In genomic region chr12:54859531-54859930, GRCm38 (mm10) we compare ENCODE assay signal across 8 mouse cellular contexts. TPM values are rescaled to one million over a fixed set of nuclear protein-coding genes. Genes with fewer than 3 reads are reported as not detected.
A peak's percentile ranks its signal among the peaks of the same experiment; 100 is the strongest.
DNase-seq lines count a peak whose midpoint lies in the region; ATAC-seq and TF ChIP-seq lines count a peak whose summit lies in the region.

No protein-coding gene starts in this region.

- no peaks in the 10 kb centered on the region for H3K9me3 ChIP-seq in heart, embryonic 10.5 days
- no peaks in the 10 kb centered on the region for H3K9me3 ChIP-seq in midbrain, postnatal 0 days (ENCODE audit: low read length)
- H3K9me3 ChIP-seq in midbrain, embryonic 10.5 days (replicated peaks), result no peaks in the 10 kb centered on the region
- H3K9me3 ChIP-seq in heart, embryonic 14.5 days (ENCODE audit: control insufficient read depth, low read length), result no peaks in the 10 kb centered on the region
- no peaks in the 10 kb centered on the region for H3K9me3 ChIP-seq in stomach, embryonic 16.5 days (replicated peaks; ENCODE audit: control insufficient read depth, low read length)

- H3K4me1 ChIP-seq in heart, adult 2 months (ENCODE audit: control insufficient read depth, insufficient read depth, low read length), result peaks cover 4% of the 10 kb centered on the region
- H3K4me1 ChIP-seq in heart, embryonic 10.5 days, result peaks cover 24% of the 10 kb centered on the region; the same call in 1 of the 2 replicates
- H3K4me1 ChIP-seq in midbrain, postnatal 0 days (ENCODE audit: insufficient read depth, low read length), result no peaks in the 10 kb centered on the region
- peaks cover 21% of the 10 kb centered on the region for H3K4me1 ChIP-seq in midbrain, embryonic 10.5 days
- H3K4me1 ChIP-seq in heart, embryonic 14.5 days (ENCODE audit: control insufficient read depth in 2 of 2, insufficient read depth in 2 of 2, low read length in 2 of 2), result peaks cover 2 to 32% of the 10 kb centered on the region in 2 experiments; a peak in 3 of 4 replicates
- H3K4me1 ChIP-seq in stomach, embryonic 16.5 days (ENCODE audit: control insufficient read depth, insufficient read depth, low read length), result peaks cover 9% of the 10 kb centered on the region

- peaks cover 40% of the 10 kb centered on the region for H3K36me3 ChIP-seq in heart, adult 2 months (ENCODE audit: control insufficient read depth, insufficient read depth, low read length)
- H3K36me3 ChIP-seq in heart, embryonic 10.5 days, result peaks cover 43% of the 10 kb centered on the region
- H3K36me3 ChIP-seq in midbrain, postnatal 0 days (ENCODE audit: insufficient read depth, low read length), result peaks cover 6% of the 10 kb centered on the region
- H3K36me3 ChIP-seq in midbrain, embryonic 10.5 days, result peaks cover 59% of the 10 kb centered on the region
- peaks cover 51% of the 10 kb centered on the region for H3K36me3 ChIP-seq in heart, embryonic 14.5 days (ENCODE audit: control insufficient read depth, insufficient read depth, low read length)
- H3K36me3 ChIP-seq in stomach, embryonic 16.5 days (ENCODE audit: control insufficient read depth, insufficient read depth, low read length), result peaks cover 11% of the 10 kb centered on the region

- intact Hi-C loops in heart, adult 2 months (cut with DNase I), result no loop called here

- no peak for TF ChIP-seq EP300 in heart, adult 2 months (IDR thresholded peaks at IDR 0.05; ENCODE audit: insufficient read depth, low read depth, low read length)

- peak overlapping the region; percentile 99 for H3K27ac ChIP-seq in heart, adult 2 months
- no peak overlapping the region for H3K27ac ChIP-seq in heart, embryonic 10.5 days
- H3K27ac ChIP-seq in midbrain, postnatal 0 days (ENCODE audit: low read depth, low read length), result no peak overlapping the region
- H3K27ac ChIP-seq in midbrain, embryonic 10.5 days (replicated peaks), result no peak overlapping the region
- peak overlapping the region; percentile 43 to 48 for H3K27ac ChIP-seq in heart, embryonic 14.5 days (replicated peaks in 1 of 2; ENCODE audit: control insufficient read depth in 1 of 2, insufficient read depth in 1 of 2, low read depth in 2 of 2, low read length in 2 of 2)
- peak overlapping the region; percentile 28; the same call in 1 of the 2 replicates for H3K27ac ChIP-seq in stomach, embryonic 16.5 days (ENCODE audit: low read length)

- no peak overlapping the region for H3K4me2 ChIP-seq in midbrain, postnatal 0 days (ENCODE audit: low read depth, low read length, poor library complexity, severe bottlenecking)
- H3K4me2 ChIP-seq in heart, embryonic 14.5 days (ENCODE audit: low read length), result peak overlapping the region; percentile 51
- no peak overlapping the region for H3K4me2 ChIP-seq in stomach, embryonic 16.5 days (ENCODE audit: low read depth, low read length)

- no peak for DNase-seq in heart, adult 2 months
- DNase-seq in heart, embryonic 10.5 days (ENCODE audit: low spot score), result no peak
- DNase-seq in midbrain, postnatal 0 days (ENCODE audit: low spot score), result peak; percentile 5
- no peak for DNase-seq in midbrain, embryonic 10.5 days (ENCODE audit: low spot score)
- DNase-seq in lung, postnatal 14 days, result no peak
- DNase-seq in testis, postnatal 10 days (ENCODE audit: low spot score), result no peak

- TF ChIP-seq CTCF in heart, adult 2 months (IDR thresholded peaks at IDR 0.05), result 0 out of 2 replicates have a peak, but pooled peaks have one; percentile 10
- TF ChIP-seq CTCF in midbrain, postnatal 0 days (IDR thresholded peaks at IDR 0.05), result no peak

- no peaks in the 10 kb centered on the region for H3K27me3 ChIP-seq in heart, adult 2 months (ENCODE audit: control insufficient read depth, insufficient read depth, low read length)
- no peaks in the 10 kb centered on the region for H3K27me3 ChIP-seq in heart, embryonic 10.5 days (ENCODE audit: insufficient read depth, poor library complexity, severe bottlenecking)
- no peaks in the 10 kb centered on the region for H3K27me3 ChIP-seq in midbrain, postnatal 0 days (ENCODE audit: insufficient read depth, low read length)
- no peaks in the 10 kb centered on the region for H3K27me3 ChIP-seq in midbrain, embryonic 10.5 days (ENCODE audit: low read depth, poor library complexity, severe bottlenecking)
- H3K27me3 ChIP-seq in heart, embryonic 14.5 days (ENCODE audit: control insufficient read depth, insufficient read depth, low read length), result no peaks in the 10 kb centered on the region
- no peaks in the 10 kb centered on the region for H3K27me3 ChIP-seq in stomach, embryonic 16.5 days (ENCODE audit: control insufficient read depth, insufficient read depth, low read length)

- ATAC-seq in midbrain, postnatal 0 days (ENCODE audit: low FRiP score), result no peak
- no peak for ATAC-seq in heart, embryonic 14.5 days (ENCODE audit: insufficient number of reproducible peaks, insufficient read depth, low FRiP score, low read depth)
- ATAC-seq in stomach, embryonic 16.5 days (ENCODE audit: insufficient read depth, low FRiP score), result no peak

- no peaks in the 10 kb centered on the region for H3K79me2 ChIP-seq in heart, adult 2 months (replicated peaks; ENCODE audit: control insufficient read depth, insufficient read depth, low read length)

- WGBS in heart, adult 2 months, result 8% methylated on average over 6 of the region's 6 CpGs
- 57% methylated on average over 6 of the region's 6 CpGs for WGBS in heart, embryonic 10.5 days
- WGBS in midbrain, postnatal 0 days, result 63% methylated on average over 6 of the region's 6 CpGs
- 93% methylated on average over 6 of the region's 6 CpGs for WGBS in midbrain, embryonic 10.5 days
- 15% methylated on average over 6 of the region's 6 CpGs for WGBS in heart, embryonic 14.5 days
- 35% methylated on average over 6 of the region's 6 CpGs for WGBS in stomach, embryonic 16.5 days

- no peak overlapping the region for H3K4me3 ChIP-seq in heart, adult 2 months
- no peak overlapping the region for H3K4me3 ChIP-seq in heart, embryonic 10.5 days
- no peak overlapping the region for H3K4me3 ChIP-seq in midbrain, postnatal 0 days (ENCODE audit: low read depth, low read length)
- no peak overlapping the region for H3K4me3 ChIP-seq in midbrain, embryonic 10.5 days
- peak overlapping the region in 1 of 2 experiments; percentile 20; a peak in 1 of 4 replicates for H3K4me3 ChIP-seq in heart, embryonic 14.5 days (ENCODE audit: control insufficient read depth in 1 of 2, insufficient read depth in 1 of 2, low read depth in 1 of 2, low read length in 2 of 2)
- no peak overlapping the region for H3K4me3 ChIP-seq in stomach, embryonic 16.5 days (replicated peaks; ENCODE audit: low read length)

- no peak overlapping the region for H3K9ac ChIP-seq in heart, adult 2 months (ENCODE audit: low read depth, low read length)
- no peak overlapping the region for H3K9ac ChIP-seq in midbrain, postnatal 0 days (replicated peaks; ENCODE audit: low read length, poor library complexity, severe bottlenecking)
- peak overlapping the region; percentile 51; the same call in 1 of the 2 replicates for H3K9ac ChIP-seq in heart, embryonic 14.5 days (ENCODE audit: low read length)
- no peak overlapping the region for H3K9ac ChIP-seq in stomach, embryonic 16.5 days (ENCODE audit: low read length)

- no peak for TF ChIP-seq POLR2A in heart, adult 2 months (IDR thresholded peaks at IDR 0.05; ENCODE audit: insufficient read depth, low read depth, low read length)

RNA-seq across cellular contexts. Expression of gene Cfl2, which starts 3.1 kb away (rescaled TPM):
- total RNA-seq in heart, adult 2 months (2021), result 100 to 1,000 TPM; 333 to 392 TPM
- polyA plus RNA-seq in heart, adult 2 months (2012; rRNA removed), result 156 and 340 TPM in 2 replicates
- 299 and 335 TPM in 2 replicates for polyA plus RNA-seq in heart, embryonic 10.5 days (2016; fragmentation: Nextera tagmentation; extraction: Ambion mirVana)
- total RNA-seq in midbrain, postnatal 0 days (2014; rRNA removed), result 209 and 212 TPM in 2 replicates
- 249 and 256 TPM in 2 replicates for polyA plus RNA-seq in midbrain, postnatal 0 days (2015; fragmentation: Nextera tagmentation; extraction: Ambion mirVana)
- polyA plus RNA-seq in midbrain, embryonic 10.5 days (2016; fragmentation: Nextera tagmentation; extraction: Ambion mirVana), result 196 and 221 TPM in 2 replicates
- 537 and 540 TPM in 2 replicates for polyA plus RNA-seq in heart, embryonic 14.5 days (2014; fragmentation: Nextera tagmentation; extraction: Ambion mirVana)
- 179 and 211 TPM in 2 replicates for polyA plus RNA-seq in stomach, embryonic 16.5 days (2015; fragmentation: Nextera tagmentation; extraction: Ambion mirVana)

Comparison
In these comparisons a context has a peak if more than half of its experiments do, and no peak if none do; other contexts are left out.
1. H3K27ac ChIP-seq: peak in heart, adult 2 months (single experiment), heart, embryonic 14.5 days (2 of 2) and stomach, embryonic 16.5 days (single experiment); none in heart, embryonic 10.5 days (single experiment), midbrain, postnatal 0 days (single experiment) and midbrain, embryonic 10.5 days (single experiment).